Mouse (Mus musculus) testis, adult 2 months (tissue): ENCODE results near the gene Lrrc8d. TPM values are rescaled to one million over a fixed set of nuclear protein-coding genes. Genes with fewer than 3 reads are reported as not detected.
"Not testable (repeated sequence)": the region's sequence is repeated elsewhere in the genome, so short reads cannot be mapped to it uniquely, and the experiment has no call there.

ENCODE experiments used
- H3K27ac ChIP-seq: fragments of 200-500 bp; 2 replicates; pipeline ENCODE4 v1.5.1; 2012; ENCODE audit warnings: low read depth, low read length; ENCODE audit not compliant: control insufficient read depth, insufficient read depth
- H3K27me3 ChIP-seq: fragments of 200-500 bp; 2 replicates; pipeline ENCODE4 v1.6.1; 2012; ENCODE audit warnings: mild to moderate bottlenecking, low read length, moderate library complexity; ENCODE audit not compliant: control insufficient read depth, insufficient read depth
- H3K36me3 ChIP-seq: fragments of 200-500 bp; 2 replicates; pipeline ENCODE4 v1.6.1; 2012; ENCODE audit warnings: mild to moderate bottlenecking, low read length; ENCODE audit not compliant: control insufficient read depth, insufficient read depth
- H3K4me1 ChIP-seq: fragments of 200-500 bp; 2 replicates; pipeline ENCODE4 v1.6.1; 2012; ENCODE audit warnings: low read length; ENCODE audit not compliant: control insufficient read depth, insufficient read depth
- H3K4me3 ChIP-seq: fragments of 200-500 bp; 2 replicates; pipeline ENCODE4 v1.5.1; 2012; ENCODE audit warnings: low read depth, mild to moderate bottlenecking, low read length, moderate library complexity, mixed read lengths; ENCODE audit not compliant: control insufficient read depth
- CTCF ChIP-seq: fragments of 200-500 bp; IDR thresholded peaks from 2 replicates; pipeline ENCODE4 v1.5.1; 2012; ENCODE audit warnings: low read depth, mild to moderate bottlenecking, inconsistent platforms, low read length, moderate library complexity; ENCODE audit not compliant: control insufficient read depth, insufficient read depth, insufficient replicate concordance
- POLR2A ChIP-seq: fragments of 200-500 bp; IDR thresholded peaks from 2 replicates; pipeline ENCODE4 v1.6.1; 2012; ENCODE audit warnings: low read depth, mild to moderate bottlenecking, inconsistent platforms, low read length, moderate library complexity; ENCODE audit not compliant: control insufficient read depth
- polyA plus RNA-seq: library from polyadenylated mRNA; depleted of rRNA; stranded (reverse); fragments of >200 nt; gene quantifications from 2 replicates; pipeline ENCODE4 v1.2.3, GENCODE M21; 2012

The Lrrc8d gene
- polyA plus RNA-seq, 1 experiment: 4.8 TPM

- no peak overlapping the region for H3K4me3 ChIP-seq
- TF ChIP-seq POLR2A (no peak), CTCF (no peak)
- no peaks in the 10 kb centered on the region for H3K36me3 ChIP-seq
- no peaks in the 10 kb centered on the region for H3K27me3 ChIP-seq
- peaks cover 2% of the 10 kb centered on the region; the same call in 1 of the 2 replicates for H3K4me1 ChIP-seq
- H3K27ac ChIP-seq: no peak overlapping the region
These were observed 157.7 kb downstream of the Lrrc8d start for GRCm38 (mm10) chr5:105857486-105857885.

GRCm38 (mm10) chr5:105858754-105859694, 159.3 kb downstream of the Lrrc8d start:
- H3K4me3 ChIP-seq: no peak overlapping the region
- H3K27ac ChIP-seq: no peak overlapping the region
- peaks cover 2% of the 10 kb centered on the region; the same call in 1 of the 2 replicates for H3K4me1 ChIP-seq
- H3K27me3 ChIP-seq: no peaks in the 10 kb centered on the region
- no peaks in the 10 kb centered on the region for H3K36me3 ChIP-seq
- no peak for TF ChIP-seq POLR2A
- TF ChIP-seq CTCF: no peak

GRCm38 (mm10) chr5:105859716-105860460, 160.1 kb downstream of the Lrrc8d start:
- no peaks in the 10 kb centered on the region for H3K36me3 ChIP-seq
- H3K27me3 ChIP-seq: no peaks in the 10 kb centered on the region
- TF ChIP-seq CTCF: no peak
- TF ChIP-seq POLR2A: no peak
- no peak overlapping the region for H3K4me3 ChIP-seq
- H3K27ac ChIP-seq: no peak overlapping the region
- H3K4me1 ChIP-seq: peaks cover 4% of the 10 kb centered on the region; the same call in 1 of the 2 replicates

- Histone ChIP-seq H3K36me3 (no peaks in the 10 kb centered on the region), H3K4me3 (no peak overlapping the region), H3K4me1 (peaks cover 2% of the 10 kb centered on the region; the same call in 1 of the 2 replicates), H3K27ac (no peak overlapping the region), H3K27me3 (no peaks in the 10 kb centered on the region)
- TF ChIP-seq POLR2A (no peak), CTCF (no peak)
These were observed 160.7 kb downstream of the Lrrc8d start for GRCm38 (mm10) chr5:105860461-105860835.

- Histone ChIP-seq H3K4me3 (no peak overlapping the region), H3K27me3 (no peaks in the 10 kb centered on the region), H3K4me1 (peaks cover 5% of the 10 kb centered on the region; the same call in 1 of the 2 replicates), H3K36me3 (no peaks in the 10 kb centered on the region), H3K27ac (no peak overlapping the region)
- TF ChIP-seq POLR2A: no peak
- TF ChIP-seq CTCF: no peak
These were observed 161.8 kb downstream of the Lrrc8d start for GRCm38 (mm10) chr5:105861616-105862015.

GRCm38 (mm10) chr5:105865110-105865628, 165.4 kb downstream of the Lrrc8d start:
- H3K27me3 ChIP-seq, H3K36me3 ChIP-seq, H3K27ac ChIP-seq, H3K4me1 ChIP-seq, H3K4me3 ChIP-seq: not testable (repeated sequence)

GRCm38 (mm10) chr5:105867427-105867826, 167.7 kb downstream of the Lrrc8d start:
- TF ChIP-seq CTCF (no peak), POLR2A (no peak)
- Histone ChIP-seq H3K27me3 (no peaks in the 10 kb centered on the region), H3K27ac (no peak overlapping the region), H3K36me3 (no peaks in the 10 kb centered on the region), H3K4me1 (peaks cover 5% of the 10 kb centered on the region), H3K4me3 (no peak overlapping the region)
